Mouse (Mus musculus) testis, postnatal 14 days (tissue): ENCODE measurements around the gene Dlx4.

ENCODE experiments used
- DNase-seq: peaks from one replicate; pipeline ENCODE4 v3.0.0; 2021; ENCODE audit warnings: low spot score

Dlx4 gene

GRCm38 (mm10) chr11:95142980-95143575 is 3.0 kb downstream of the Dlx4 start:
- DNase-seq = no peak

GRCm38 (mm10) chr11:95142258-95142657 is 3.8 kb downstream of the Dlx4 start:
- no peak for DNase-seq

GRCm38 (mm10) chr11:95139871-95140270 is 6.2 kb downstream of the Dlx4 start:
- no peak for DNase-seq

- no peak for DNase-seq
Observed at GRCm38 (mm10) chr11:95137281-95137680, 8.8 kb downstream of the Dlx4 start.

GRCm38 (mm10) chr11:95133321-95133720 is 12.7 kb downstream of the Dlx4 start:
- DNase-seq = no peak

GRCm38 (mm10) chr11:95130668-95131252 is 15.3 kb downstream of the Dlx4 start:
- DNase-seq = no peak

- DNase-seq = no peak
Observed at GRCm38 (mm10) chr11:95128359-95128758, 17.7 kb downstream of the Dlx4 start.

GRCm38 (mm10) chr11:95126272-95127245 is 19.5 kb downstream of the Dlx4 start:
- no peak for DNase-seq

- no peak for DNase-seq
Observed at GRCm38 (mm10) chr11:95125366-95125948, 20.6 kb downstream of the Dlx4 start.

- no peak for DNase-seq
Observed at GRCm38 (mm10) chr11:95122100-95122489, 24.0 kb downstream of the Dlx4 start.

GRCm38 (mm10) chr11:95121161-95122099 is 24.6 kb downstream of the Dlx4 start:
- no peak for DNase-seq

GRCm38 (mm10) chr11:95120633-95121020 is 25.4 kb downstream of the Dlx4 start:
- DNase-seq = no peak

GRCm38 (mm10) chr11:95119990-95120632 is 26.0 kb downstream of the Dlx4 start, which contains the start of gene Dlx3:
TSS of gene Dlx3 (plus strand) at chr11:95120119.
- no peak for DNase-seq

- peak; percentile 67 for DNase-seq
Observed at GRCm38 (mm10) chr11:95118505-95118904, 27.6 kb downstream of the Dlx4 start.

GRCm38 (mm10) chr11:95117030-95117429 is 29.0 kb downstream of the Dlx4 start:
- DNase-seq = peak; percentile 70

- DNase-seq = no peak
Observed at GRCm38 (mm10) chr11:95110081-95110480, 36.0 kb downstream of the Dlx4 start.

- DNase-seq = no peak
Observed at GRCm38 (mm10) chr11:95109000-95109399, 37.1 kb downstream of the Dlx4 start.

- DNase-seq = peak; percentile 71
Observed at GRCm38 (mm10) chr11:95106440-95107236, 39.4 kb downstream of the Dlx4 start.

- no peak for DNase-seq
Observed at GRCm38 (mm10) chr11:95105274-95105874, 40.7 kb downstream of the Dlx4 start.

- DNase-seq = no peak
Observed at GRCm38 (mm10) chr11:95104266-95104665, 41.8 kb downstream of the Dlx4 start.
